Mouse (Mus musculus): ENCODE data around the gene Gm28048.

DNA sequence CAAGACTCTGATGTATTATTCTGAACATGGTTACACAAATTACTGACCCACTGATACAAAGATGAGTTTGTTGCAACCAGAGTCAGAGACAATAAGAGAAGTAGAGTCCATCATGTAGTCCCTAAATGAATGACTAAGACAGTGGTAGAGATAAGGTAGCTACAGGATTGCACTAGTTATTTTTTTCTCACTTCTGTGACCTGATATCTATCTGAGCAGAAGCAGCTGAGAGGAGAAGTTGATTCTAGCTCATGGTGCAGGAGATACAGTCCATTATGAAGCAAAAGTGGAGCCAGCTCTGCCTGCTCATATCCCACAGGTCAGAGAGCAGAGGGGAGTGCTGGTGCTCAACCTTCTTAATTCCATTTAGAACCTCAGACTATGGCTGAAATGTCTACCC is 49.7 kb downstream of the Gm28048 start:
- TF ChIP-seq CTCF (IDR thresholded peaks at IDR 0.05; ENCODE audit: low read depth, low read length) (no peak), POLR2A (IDR thresholded peaks at IDR 0.05; ENCODE audit: extremely low read depth, insufficient read depth, low read length) (no peak)
